Comparison of ENCODE assay signal across 16 mouse cellular contexts in genomic region chr2:177577998-177578397, GRCm38 (mm10). TPM values are rescaled to one million over a fixed set of nuclear protein-coding genes. Genes with fewer than 3 reads are reported as not detected.
"Had no signal": no experiment of that assay in that cellular context is flagged by ENCODE, and none has a peak within 500 bp of the region (broad histone marks: within the 10 kb centered on the region; RNA-seq: fewer than 3 reads in every experiment).

Gene Gm14406 (minus strand): TSS chr2:177578210.

RNA-seq across cellular contexts. Expression of gene Gm14406, which starts in this region (rescaled TPM):
- total RNA-seq: megakaryocyte, adult 5-6 weeks; megakaryocyte-erythroid progenitor cell, adult 5-6 weeks had no signal
- polyA plus RNA-seq: lung, embryonic 14.5 days; lung, embryonic 16.5 days; midbrain, embryonic 10.5 days; midbrain, embryonic 12.5 days; midbrain, embryonic 14.5 days; midbrain, embryonic 16.5 days; myocyte; neural tube, embryonic 11.5 days; neural tube, embryonic 13.5 days; neural tube, embryonic 15.5 days; small intestine, adult 2 months; stomach, embryonic 14.5 days; stomach, embryonic 16.5 days; thymus, postnatal 0 days had no signal
